Mouse (Mus musculus): ENCODE results near the gene Bmi1.
A peak's percentile ranks its signal among the peaks of the same experiment; 100 is the strongest.

The Bmi1 gene

DNA sequence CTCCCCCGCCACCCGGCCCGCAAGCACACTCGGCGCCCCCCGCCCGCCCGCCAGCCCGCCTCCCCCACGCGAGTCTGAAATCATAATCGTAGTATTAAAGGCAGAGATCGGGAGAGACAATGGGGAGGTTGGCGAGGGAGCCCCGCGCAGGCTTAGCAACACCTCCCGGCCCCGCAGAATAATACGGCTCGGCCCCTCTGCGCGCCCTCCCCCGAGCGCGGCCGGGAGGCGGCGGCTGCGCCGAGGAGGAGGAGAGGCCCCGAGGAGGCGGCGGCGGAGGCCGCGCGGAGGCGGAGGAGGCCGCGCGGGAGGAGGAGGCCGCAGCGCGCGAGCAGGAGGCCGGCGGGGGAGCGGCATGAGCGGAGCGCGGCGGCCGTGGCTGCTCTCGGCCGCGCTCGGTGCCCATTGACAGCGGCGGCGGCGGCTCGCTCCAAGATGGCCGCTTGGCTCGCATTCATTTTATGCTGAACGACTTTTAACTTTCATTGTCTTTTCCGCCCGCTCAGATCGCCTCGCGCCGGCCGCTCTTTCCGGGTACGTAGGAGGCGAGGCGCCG lies at the start of gene Bmi1:
Gene Bmi1, plus strand, starts transcription at position 83 of the 556 bp plus-strand sequence.
- peak; percentile 77 for DNase-seq

DNA sequence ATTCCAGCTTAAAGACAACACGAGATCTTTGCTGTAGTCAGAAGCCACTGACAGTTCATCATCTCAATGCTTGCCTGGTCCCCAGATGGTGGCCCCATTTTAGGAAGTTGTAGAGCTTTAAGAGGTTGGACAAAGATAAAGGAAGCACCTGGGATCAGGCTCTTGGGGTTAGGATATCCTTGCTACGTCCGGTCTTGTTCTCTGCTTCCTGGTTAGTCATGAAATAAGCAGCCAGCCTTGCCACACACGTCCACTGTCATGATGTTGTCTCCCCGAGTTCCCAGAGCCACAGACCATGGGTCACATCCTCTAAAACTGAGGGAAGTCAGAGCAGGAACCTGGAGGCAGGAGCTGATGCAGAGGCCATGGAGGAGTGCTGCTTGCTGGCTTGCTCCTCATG lies 46.3 kb upstream of the Bmi1 start:
- no peak for DNase-seq

DNA sequence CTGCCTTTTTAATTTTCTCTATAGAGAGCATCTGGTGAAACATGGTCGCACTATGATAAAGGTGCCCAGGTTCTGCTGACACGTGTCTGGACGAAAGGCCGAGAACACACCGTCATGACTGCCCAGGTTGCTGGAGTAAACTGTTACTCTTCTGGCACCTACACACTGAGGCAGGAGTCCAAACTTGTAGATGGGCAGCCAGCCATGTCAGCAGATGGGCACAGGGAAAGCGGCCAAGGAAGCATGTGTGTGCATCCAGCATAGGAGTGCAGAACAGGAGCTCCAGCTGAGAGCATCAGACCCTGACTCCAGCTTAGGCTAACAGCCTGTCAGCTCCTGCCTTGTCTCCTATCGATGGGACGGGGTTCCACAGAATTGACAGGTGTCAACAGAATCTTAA lies 41.8 kb upstream of the Bmi1 start:
- DNase-seq, result peak; percentile 99

DNA sequence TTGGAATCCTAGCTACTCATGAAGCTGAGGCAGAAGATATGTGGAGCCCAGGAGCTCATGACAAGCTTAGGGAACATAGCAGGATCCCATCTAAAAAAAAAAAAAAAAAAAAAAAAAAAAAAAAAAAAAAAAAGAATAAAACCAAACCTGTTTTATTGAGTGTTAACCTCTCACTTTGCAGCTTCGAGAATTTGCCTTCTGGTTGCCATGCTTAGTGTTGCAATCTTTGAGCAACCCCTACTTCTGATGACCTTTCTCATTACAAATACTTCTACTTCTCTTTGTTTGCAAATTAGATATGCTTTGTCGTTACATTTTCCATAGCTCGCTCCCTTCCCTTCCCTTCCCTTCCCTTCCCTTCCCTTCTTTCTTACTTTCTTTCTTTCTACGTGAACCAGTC lies 28.3 kb upstream of the Bmi1 start:
- DNase-seq, result no peak

DNA sequence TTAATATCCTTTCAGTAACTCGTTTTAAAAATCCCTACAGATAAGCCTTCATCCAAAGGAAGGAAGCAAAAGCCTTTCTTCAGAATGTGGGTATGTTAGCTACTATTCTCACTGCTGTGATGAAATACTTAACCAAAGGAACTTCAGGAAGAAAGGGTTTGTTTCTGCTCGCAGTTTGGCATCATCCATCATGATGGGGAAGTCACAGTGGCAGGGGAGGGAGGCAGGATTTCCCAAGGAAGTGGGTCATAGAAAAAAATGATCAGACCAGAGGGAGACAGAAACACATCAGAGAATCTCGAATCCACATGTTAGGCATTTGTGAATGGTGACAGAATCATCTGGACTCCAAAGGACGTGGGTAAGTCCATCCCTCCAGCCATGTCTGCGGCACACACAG lies 22.0 kb upstream of the Bmi1 start:
- DNase-seq, result no peak

DNA sequence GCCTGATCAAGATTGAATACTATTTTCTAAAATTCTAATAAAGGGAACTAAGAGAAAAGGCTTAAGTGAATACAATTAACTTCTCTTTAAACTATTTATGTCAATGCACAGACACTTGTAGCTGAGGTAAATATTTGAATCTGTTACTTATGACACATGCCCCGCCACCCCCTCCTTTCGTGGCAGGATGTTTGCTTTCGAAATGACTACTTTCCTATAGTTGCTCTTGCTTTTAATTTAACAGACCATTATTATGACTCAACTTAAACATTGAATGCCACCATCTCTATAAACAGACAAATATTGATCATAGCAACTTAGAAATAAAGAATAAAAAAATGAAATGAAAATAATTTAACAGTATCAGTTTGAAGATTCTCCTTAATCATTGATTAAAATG lies 12.8 kb upstream of the Bmi1 start:
- no peak for DNase-seq

DNA sequence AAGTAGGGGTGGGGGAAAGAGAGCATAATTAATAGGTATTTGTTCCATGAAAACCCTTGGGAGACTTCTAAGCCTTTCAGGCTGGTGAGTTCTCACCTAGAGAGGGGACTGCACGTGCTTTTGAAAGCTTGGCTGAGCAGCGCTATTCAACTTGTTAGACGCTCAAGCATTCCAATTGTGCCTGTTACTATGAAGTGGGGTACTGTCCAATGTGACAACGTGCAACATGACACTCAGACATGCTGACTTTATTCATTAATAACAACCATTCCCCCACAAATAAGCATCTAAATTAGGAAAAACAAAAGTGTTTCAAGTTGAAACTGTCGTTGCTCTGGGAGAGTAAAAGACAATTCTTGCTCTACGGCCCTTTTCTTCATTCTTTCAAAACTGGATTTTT lies 5.8 kb upstream of the Bmi1 start:
- DNase-seq, result no peak

DNA sequence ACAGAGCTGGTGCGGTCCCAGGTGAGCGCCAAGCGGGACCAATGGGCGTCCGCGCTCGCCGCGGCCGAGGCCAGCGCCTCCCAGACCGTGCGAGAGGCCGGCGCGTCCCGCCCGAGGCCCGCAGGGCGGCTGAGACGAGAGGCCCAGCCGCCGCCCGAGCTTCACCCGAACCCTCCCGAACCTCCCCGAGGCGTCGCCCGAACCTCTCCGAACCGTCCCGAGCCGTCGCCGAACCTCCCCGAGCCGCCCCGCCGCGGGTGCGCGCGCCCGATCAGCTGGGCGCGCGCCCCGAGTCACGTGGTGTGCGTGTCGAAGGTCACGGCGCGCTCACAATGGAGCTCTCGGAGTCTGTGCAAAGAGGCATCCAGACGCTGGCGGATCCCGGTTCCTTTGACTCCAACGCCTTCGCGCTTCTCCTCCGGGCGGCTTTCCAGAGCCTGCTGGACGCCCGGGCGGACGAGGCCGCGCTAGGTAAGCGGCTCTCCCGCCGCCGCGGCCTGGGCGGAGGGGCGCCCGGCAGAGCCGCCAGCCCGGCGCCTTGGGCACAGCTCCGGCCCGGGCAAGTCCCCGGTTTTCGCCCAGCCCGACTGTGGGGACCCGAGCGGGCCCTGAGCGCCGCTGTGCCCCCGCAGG lies 4.6 kb upstream of the Bmi1 start, which contains the start of gene Commd3:
Gene Commd3, plus strand, starts transcription at position 252 of the 633 bp plus-strand sequence.
- peak; percentile 97 for DNase-seq

DNA sequence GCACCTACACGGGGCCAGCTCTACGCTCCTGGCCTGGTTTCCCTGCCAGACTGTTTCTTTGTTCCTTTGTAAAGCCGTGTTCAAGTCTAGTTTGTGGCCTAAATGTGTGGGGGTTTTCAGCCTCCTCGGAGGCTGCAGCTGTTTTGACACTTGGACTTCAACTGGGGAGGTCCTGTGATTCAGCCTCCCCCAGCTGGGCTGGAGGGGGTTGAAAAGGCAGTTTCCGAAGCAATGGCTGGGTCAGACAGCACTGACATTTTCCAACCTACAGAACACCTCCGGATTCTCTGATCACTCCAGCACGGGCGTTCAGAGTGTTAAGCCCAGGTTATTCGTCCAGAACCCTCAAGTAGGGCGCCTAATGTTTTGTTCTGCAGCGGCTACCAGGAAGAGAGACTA lies 4.1 kb upstream of the Bmi1 start:
- no peak for DNase-seq

DNA sequence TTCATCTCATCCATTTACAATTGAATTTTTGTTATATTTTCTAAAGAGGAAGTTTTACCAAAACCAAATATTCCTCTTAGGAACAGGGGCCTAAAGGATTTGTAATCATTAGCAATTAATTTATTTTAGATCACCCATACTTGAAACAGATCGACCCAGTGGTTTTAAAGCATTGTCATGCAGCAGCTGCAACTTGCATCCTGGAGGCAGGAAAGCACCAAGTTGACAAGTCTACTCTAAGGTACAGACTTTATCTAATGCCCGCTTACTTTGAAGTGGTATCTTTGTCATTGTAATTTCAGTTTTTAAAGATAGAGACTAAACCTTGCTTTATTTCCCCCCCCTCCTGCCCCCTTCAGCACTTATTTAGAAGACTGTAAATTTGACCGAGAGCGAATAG lies 3.1 kb upstream of the Bmi1 start:
- no peak for DNase-seq

DNA sequence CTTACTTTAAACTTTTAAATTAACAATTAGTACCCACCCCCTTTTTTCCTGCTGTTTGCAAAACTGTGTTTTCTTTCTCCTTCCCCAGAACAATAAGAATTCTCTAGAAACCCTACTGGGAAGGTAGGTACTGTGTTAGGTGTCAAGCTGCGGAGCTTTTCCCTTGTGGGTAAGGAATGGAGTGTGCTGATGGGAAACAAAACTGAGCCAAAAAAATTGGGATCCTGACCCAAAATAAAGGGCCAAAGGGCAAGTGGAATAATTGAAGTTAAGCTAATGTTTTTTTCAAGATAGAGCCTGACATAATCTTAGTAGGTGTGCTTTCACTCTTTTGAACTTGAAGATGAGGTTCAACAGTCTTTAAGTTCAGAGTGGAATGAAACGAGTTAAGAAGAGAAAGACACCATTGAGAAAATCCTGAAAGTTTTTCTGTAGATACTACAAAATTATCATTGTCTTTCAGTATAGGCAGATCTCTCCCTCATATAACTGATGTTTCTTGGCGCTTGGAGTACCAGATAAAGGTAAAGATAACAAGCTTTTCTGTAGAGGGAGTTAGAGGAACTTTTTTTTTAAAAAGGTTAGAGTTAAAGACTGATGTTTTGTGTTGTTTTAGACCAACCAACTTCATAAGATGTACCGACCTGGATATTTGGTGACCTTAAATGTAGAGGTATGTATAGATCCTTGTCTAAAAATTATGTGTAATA lies 2.5 kb upstream of the Bmi1 start:
- DNase-seq, result no peak

DNA sequence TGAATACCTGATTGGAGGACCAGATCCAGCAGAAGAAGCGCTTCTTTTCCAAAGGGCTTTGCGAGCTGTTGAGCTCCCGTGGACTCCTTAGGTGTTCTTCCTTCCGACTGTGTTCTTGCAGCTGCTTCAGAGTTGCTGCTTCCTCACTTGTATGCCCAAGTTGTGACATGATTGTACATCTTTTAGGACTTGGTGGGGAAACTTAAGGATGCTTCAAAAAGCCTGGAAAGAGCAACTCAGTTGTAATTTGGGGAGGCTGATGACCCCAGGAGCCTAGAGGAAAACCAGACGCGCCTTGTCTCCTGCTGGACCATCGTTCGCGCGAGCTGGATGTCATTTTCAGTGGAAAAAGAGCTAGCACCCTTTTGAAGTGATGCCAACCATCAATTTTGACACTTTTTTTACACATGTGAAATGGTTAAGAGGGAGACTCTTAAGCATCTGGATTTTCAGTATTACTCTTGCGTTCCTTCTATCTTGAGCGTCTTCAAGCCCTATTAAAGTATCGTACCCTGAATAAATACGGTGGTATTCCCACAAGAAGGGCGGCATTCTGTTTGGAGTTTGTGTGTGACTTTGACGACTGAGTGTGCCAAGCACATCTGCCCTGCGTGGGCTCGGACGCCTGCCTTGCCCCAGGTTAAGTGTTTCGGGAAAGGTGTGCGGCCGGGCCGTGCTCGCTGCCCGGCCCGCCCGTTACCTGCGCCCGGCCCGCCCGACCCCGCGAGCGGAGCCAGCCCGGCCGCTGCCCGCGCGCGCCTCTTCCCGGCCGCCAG lies 949 bp upstream of the Bmi1 start:
- DNase-seq, result no peak

DNA sequence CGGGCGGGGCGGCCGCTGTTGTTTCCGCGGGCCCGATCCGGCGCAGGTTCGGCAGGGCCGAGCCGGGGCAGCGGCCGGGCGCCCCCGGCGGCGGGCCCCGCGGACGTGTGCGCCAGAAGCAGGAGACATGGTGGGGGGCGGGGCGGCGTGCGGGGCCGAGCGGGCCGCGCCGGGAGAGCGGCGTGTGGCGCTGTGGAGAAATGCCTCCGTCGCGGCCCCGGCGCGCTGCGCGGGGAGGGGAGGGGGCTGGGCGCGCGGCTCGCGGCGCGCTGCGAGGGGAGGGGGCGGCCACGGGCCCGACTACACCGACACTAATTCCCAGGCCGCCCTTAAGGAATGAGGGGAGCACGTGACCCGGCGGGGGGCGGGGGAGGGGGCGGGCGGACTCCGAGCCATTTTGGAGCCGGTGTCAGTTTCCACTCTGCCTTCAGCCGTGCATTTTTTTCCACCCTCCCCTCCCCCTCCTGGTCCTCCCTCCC lies 322 bp upstream of the Bmi1 start:
- DNase-seq, result peak; percentile 72

DNA sequence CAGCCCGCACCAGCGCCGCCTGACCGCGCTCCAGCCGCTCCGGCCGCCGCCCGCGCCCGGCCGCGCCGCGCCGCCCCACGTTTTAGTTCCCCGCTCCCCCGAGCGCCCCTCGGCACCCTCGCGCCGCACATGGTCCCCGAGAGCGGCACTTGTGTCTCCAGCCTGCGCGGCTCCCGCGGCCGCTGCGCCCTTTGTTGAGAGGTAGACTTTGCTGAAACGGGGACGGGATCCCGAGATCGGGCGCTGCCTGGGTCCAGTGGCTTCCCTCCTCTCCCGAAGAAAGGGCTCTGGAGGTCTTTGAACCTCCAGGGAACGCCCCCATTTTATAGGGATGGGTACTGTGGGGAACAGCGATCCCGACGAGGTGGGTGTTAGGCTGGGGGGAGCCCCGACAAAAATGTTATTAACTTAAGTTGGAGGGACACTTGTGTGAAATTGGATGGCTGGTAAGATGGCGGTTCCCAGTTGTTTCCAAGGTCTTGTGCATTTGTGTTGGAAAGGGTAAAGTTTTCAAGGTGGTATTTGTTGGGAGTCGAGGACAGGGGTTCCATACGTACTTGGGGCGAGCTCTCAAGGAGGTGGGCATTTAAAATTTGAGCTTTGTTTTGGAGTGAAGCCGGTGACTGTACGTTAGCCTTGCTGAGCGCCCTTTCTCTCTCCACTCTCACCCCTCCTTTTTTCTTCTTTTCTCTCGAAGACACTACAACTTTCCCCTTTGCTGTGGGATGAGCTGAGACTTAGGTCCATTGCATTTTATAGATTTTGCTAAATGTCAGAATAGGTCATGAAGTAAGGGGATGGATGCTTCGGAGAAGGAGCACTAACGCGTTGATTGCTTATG lies 1.0 kb downstream of the Bmi1 start:
- peak; percentile 65 for DNase-seq

DNA sequence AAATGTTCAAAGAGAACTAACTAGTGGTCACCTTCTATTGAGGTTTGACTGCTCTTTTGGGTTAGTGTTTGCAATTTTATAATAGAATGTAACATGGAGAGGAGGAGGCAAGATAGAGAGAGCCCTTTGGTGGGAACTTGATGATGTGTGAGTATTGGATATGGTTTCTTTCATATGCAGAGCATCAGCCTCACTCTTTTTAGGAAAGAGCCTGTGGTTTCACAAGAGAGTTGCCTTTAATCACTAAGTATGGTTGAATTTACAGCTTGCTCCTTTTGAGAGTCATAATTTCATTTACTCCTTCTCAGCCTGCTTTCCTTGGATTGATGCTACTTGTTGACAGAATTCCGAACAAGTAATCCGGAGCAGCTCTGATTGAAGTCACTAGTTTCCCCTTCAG lies 2.9 kb downstream of the Bmi1 start:
- DNase-seq, result no peak

DNA sequence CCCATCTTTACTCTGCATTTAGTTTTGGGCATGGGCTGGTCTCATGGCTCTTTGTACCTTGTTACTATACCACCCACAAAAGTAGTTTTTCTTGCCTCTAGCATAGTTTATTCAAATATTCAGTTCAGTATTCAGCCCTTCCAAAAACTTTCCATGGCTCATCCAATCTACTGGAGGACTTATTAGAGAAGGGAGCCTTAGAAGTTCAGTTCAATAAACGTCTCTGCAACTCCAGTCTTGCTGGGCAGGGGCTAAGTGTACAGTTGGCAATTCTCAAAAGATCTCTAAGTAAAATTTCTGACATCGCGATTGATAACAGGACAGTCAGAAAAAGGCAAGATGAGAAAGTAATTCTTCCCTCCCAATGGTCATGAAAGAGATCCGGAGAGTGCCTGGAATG lies 3.7 kb downstream of the Bmi1 start:
- no peak for DNase-seq

DNA sequence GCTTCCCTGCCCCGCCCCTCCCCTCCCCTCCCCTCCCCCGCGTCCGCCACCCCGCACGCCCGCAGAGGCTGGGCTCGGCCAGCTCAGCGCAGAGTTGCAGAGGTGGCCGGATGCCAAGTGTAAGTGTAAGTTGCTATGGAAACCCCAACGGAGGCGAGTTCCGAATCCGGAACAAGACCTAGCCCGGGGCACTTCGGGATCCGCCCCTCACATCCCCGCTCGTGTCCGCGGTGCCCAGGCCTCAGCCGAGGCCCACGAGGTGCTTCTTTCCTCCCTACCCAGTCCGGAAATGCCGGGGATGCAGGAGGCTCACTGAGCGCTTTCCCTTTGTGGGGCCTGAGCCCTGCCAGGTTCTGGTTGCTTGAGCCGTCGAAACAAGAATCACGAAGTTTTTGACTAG lies 4.1 kb downstream of the Bmi1 start:
- no peak for DNase-seq

DNA sequence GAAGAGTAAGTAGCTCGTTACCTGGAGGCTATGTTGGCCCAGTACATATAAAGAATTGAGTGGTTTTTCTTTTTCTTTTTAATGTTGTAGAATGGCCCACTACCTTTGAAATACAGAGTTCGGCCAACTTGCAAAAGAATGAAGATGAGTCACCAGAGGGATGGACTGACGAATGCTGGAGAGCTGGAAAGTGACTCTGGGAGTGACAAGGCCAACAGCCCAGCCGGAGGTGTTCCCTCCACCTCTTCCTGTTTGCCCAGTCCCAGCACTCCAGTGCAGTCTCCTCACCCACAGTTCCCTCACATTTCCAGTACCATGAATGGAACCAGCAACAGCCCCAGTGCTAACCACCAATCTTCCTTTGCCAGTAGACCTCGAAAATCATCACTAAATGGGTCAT lies 7.2 kb downstream of the Bmi1 start:
- no peak for DNase-seq

DNA sequence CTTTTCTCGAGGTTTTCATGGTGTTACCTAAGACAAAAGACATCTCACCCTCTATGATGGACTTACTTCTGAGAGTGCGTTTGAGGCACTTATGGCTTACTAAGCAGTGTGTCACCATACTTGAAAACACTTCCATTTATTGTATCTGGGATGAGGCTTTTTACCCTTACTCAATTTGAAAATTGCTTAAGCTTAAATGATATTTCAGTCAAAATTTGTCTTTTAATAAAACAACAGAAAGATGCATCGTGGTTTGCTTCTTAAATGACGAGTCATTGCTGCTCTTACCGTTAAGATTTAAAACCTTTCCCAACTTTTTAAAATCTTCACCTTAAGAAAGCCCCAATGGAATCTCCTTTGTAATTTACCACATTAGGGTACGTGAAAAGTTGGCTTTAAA lies 9.6 kb downstream of the Bmi1 start:
- no peak for DNase-seq

DNA sequence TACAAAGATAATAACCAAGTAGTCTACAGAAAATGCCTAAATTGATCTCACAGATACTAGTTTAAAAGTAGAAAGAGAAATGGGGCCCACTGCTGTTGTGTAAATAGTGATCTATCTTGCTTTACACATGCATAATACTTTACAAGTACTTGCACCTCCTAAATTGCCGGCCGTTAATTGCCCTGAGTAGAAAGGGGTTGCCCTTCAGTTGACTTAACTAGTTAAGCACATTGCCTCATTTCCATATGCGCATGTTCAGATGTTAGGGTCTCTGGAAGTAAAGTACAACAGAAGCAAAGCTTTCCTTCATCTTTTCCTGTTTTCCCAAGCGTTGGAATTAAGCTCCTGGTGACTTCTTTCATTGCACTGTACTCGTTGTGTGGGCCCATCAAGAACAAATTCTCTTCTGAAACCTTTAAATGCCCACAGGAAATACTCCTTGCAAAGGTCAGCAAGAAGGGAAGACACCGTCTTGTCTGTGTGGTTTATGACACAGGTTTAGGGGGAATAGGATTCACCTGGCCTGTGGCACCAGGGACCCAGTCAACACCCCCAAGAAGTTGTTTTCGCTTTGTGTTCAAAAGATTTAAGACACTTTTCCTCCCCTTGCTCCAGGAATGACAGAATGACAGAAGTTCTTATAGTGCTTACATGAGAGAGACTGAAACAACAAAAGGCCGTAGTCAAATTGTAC lies 10.2 kb downstream of the Bmi1 start:
- no peak for DNase-seq

DNA sequence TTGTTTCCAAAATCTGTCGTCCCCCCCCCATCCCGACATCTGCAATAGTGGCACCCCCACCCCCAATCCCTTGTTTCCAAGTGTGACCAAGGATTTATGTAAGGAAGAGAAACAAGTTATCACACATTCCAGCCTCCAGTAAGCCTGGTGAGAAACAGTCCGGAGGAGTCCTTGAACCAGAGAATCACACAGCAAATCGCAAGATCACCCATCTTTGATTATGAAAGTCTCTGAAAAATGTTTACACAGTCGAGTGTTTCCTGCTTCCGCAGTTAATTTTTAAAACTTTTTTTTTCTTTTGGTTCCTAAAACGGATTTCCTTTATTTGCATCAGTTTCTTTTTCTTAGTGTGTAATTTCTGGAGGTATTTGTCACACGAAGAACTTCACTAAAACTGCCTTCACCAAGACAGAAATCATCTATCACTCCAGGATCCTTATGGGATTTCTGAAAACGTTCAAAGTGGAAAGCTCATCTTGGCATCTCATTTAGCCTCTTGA lies 10.9 kb downstream of the Bmi1 start:
- no peak for DNase-seq

DNA sequence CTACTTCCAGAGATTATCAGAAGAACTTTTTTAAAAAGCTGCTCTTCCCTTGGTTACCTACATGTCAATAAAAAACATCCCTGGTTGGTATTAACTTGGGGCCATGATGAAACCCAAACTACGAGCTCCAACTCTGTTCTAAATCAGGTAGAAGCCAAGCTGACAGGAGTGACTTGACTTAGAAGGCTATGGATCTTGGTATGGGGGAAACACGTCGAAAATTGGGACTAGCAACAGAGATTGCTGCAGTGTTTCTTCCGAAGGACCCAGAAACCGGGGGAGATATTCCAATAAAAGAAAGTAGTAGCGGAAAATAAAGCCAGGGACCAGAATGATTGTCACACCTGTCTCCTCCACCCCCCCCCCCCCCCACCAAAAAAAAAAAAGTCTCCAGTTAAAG lies 11.5 kb downstream of the Bmi1 start:
- DNase-seq, result no peak

Measured in cerebellum, adult 8-10 months (tissue).